Mouse (Mus musculus) heart, adult 2 months (tissue): ENCODE data around the gene Plppr3.

Experiments used
- CTCF ChIP-seq: fragments of 200-600 bp; IDR thresholded peaks from 2 replicates; pipeline ENCODE4 v1.8.1; 2022; ENCODE audit warnings: antibody characterized with exemption, mild to moderate bottlenecking, moderate library complexity
- POLR2A ChIP-seq: fragments of 200-500 bp; IDR thresholded peaks from 2 replicates; pipeline ENCODE4 v1.6.1; 2011; ENCODE audit warnings: mild to moderate bottlenecking, low read depth, low read length, control low read depth; ENCODE audit not compliant: insufficient read depth

- no peak for TF ChIP-seq CTCF
- no peak for TF ChIP-seq POLR2A
These were observed 17.0 kb downstream of the Plppr3 start for GRCm38 (mm10) chr10:79857452-79857811.
